23 mouse cellular contexts compared by ENCODE assay signal in the genomic region with DNA sequence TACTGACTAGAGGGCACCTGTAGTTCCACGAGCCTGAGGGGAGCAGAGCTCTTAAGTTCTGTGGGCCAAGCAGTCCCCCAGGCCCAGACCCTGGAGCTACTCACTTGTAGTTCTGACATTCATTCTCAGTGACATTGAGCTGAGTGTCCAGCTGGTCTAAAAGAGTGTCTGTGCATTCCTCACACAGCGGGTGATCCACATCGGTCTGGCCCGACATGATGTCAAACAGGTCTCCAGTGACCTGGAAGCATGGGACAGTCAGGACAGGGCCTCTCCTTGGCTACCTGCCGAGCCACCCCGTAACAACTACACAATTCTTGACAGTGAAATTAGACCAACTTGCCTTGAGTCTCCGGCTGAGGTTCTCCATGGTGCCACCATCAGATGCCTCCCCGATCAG. TPM values are rescaled to one million over a fixed set of nuclear protein-coding genes. Genes with fewer than 3 reads are reported as not detected.
DNase-seq lines count a peak whose midpoint lies in the region; ATAC-seq and TF ChIP-seq lines count a peak whose summit lies in the region.
"Had no signal": no experiment of that assay in that cellular context is flagged by ENCODE, and none has a peak within 500 bp of the region (broad histone marks: within the 10 kb centered on the region; RNA-seq: fewer than 3 reads in every experiment).

No protein-coding gene starts in this region.

- H3K27ac ChIP-seq in layer of hippocampus, adult 2 months = no peak overlapping the region
- H3K27ac ChIP-seq: embryonic facial prominence, embryonic 13.5 days; embryonic facial prominence, embryonic 15.5 days; forebrain, embryonic 13.5 days; forebrain, embryonic 15.5 days had no signal

- intact Hi-C loops in heart, postnatal 14 days (cut with DNase I) = no loop called here

- no peak for TF ChIP-seq CTCF in layer of hippocampus, adult 2 months (conservative IDR thresholded peaks at IDR 0.05)

- H3K4me3 ChIP-seq in layer of hippocampus, adult 2 months = no peak overlapping the region
- H3K4me3 ChIP-seq: embryonic facial prominence, embryonic 13.5 days; embryonic facial prominence, embryonic 15.5 days; forebrain, embryonic 13.5 days; forebrain, embryonic 15.5 days had no signal

- peak; percentile 44; the same call in 1 of the 2 replicates for ATAC-seq in erythroblast, adult 5-6 weeks (replicated peaks; ENCODE audit: low FRiP score, poor library complexity, severe bottlenecking)
- ATAC-seq: activated CD4-positive, CD25-positive, alpha-beta regulatory T cell, adult 4 months; CD4-positive, CD25-positive, alpha-beta regulatory T cell, adult 4 months; forebrain, embryonic 13.5 days; forebrain, embryonic 15.5 days; forebrain, postnatal 0 days had no signal

- peak; percentile 83 for DNase-seq in heart, adult 11 months
- DNase-seq in heart, postnatal 14 days = no peak
- peak; percentile 86 for DNase-seq in Muller cell, postnatal 12 days (ENCODE audit: inconsistent ontology term)
- peak; percentile 55 for DNase-seq in retina, postnatal 1 day
- no peak for DNase-seq in layer of hippocampus, adult 9-10 months (ENCODE audit: low spot score)
- DNase-seq in layer of hippocampus, adult 2 months (ENCODE audit: low spot score in 2 of 2) = no peak
- DNase-seq: adrenal gland, adult 8-10 months; adrenal gland, postnatal 14 days; adrenal gland, postnatal 36 days; B cell, adult 2 months; cerebellum, adult 11-12 months; cerebellum, adult 2 months; cerebellum, adult 9-10 months; cerebellum, postnatal 10 days; cerebellum, postnatal 25 days; forebrain, postnatal 0 days had no signal

RNA-seq across cellular contexts. Expression of a gene that starts 6.9 kb away (rescaled TPM):
- total RNA-seq in heart, postnatal 14 days (2021) = 10 to 100 TPM; 90.0 to 96.3 TPM
- total RNA-seq in erythroblast, adult 5-6 weeks (2015; ENCODE audit: low replicate concordance) = 98.0 and 105 TPM in 2 replicates
- 362 and 618 TPM in 2 replicates for total RNA-seq in erythroblast, adult 5-6 weeks (2017; ENCODE audit: low replicate concordance)
- total RNA-seq in layer of hippocampus, adult 2 months (2021) = 100 to 1,000 TPM; 219 to 223 TPM

RNA-seq across cellular contexts. Expression of a gene that starts 16.3 kb away (rescaled TPM):
- total RNA-seq in heart, postnatal 14 days (2021) = 10 to 100 TPM; 84.0 to 89.7 TPM
- 12.3 and 29.8 TPM in 2 replicates for total RNA-seq in erythroblast, adult 5-6 weeks (2015; ENCODE audit: low replicate concordance)
- total RNA-seq in erythroblast, adult 5-6 weeks (2017; ENCODE audit: low replicate concordance) = 5.3 and 10.6 TPM in 2 replicates
- 100 to 1,000 TPM in 1 of 2 experiments, 10 to 100 TPM in 1; 95.5 to 108 TPM for total RNA-seq in layer of hippocampus, adult 2 months (2021)

RNA-seq across cellular contexts. Expression of a gene that starts 16.4 kb away (rescaled TPM):
- total RNA-seq in heart, postnatal 14 days (2021) = under 1 TPM; 0.24 to 0.39 TPM
- 0.96 TPM in 1 of 2 replicates, not detected in the other for total RNA-seq in erythroblast, adult 5-6 weeks (2015; ENCODE audit: low replicate concordance)
- 2.2 and 5.4 TPM in 2 replicates for total RNA-seq in erythroblast, adult 5-6 weeks (2017; ENCODE audit: low replicate concordance)
- under 1 TPM; 0.29 to 0.56 TPM for total RNA-seq in layer of hippocampus, adult 2 months (2021)

RNA-seq across cellular contexts. Expression of a gene that starts 20.8 kb away (rescaled TPM):
- 10 to 100 TPM; 80.9 to 96.0 TPM for total RNA-seq in heart, postnatal 14 days (2021)
- 797 and 835 TPM in 2 replicates for total RNA-seq in erythroblast, adult 5-6 weeks (2015; ENCODE audit: low replicate concordance)
- 707 and 918 TPM in 2 replicates for total RNA-seq in erythroblast, adult 5-6 weeks (2017; ENCODE audit: low replicate concordance)
- total RNA-seq in layer of hippocampus, adult 2 months (2021) = 100 to 1,000 TPM; 121 TPM

RNA-seq across cellular contexts. Expression of a gene that starts 29.7 kb away (rescaled TPM):
- total RNA-seq in heart, postnatal 14 days (2021) = 1 to 10 TPM; 3.1 to 3.2 TPM
- total RNA-seq in erythroblast, adult 5-6 weeks (2015; ENCODE audit: low replicate concordance) = 47.1 and 65.0 TPM in 2 replicates
- 44.1 and 45.0 TPM in 2 replicates for total RNA-seq in erythroblast, adult 5-6 weeks (2017; ENCODE audit: low replicate concordance)
- 1 to 10 TPM; 6.8 to 7.5 TPM for total RNA-seq in layer of hippocampus, adult 2 months (2021)

Comparison
In these comparisons a context has a peak if more than half of its experiments do, and no peak if none do; other contexts are left out.
1. DNase-seq: peak in heart, adult 11 months (single experiment), Muller cell, postnatal 12 days (single experiment) and retina, postnatal 1 day (single experiment); none in heart, postnatal 14 days (0 of 2), layer of hippocampus, adult 9-10 months (single experiment) and layer of hippocampus, adult 2 months (0 of 2).